Mouse (Mus musculus) cerebellum, adult 11-12 months (tissue): ENCODE measurements around the gene Phldb3.
A peak's percentile ranks its signal among the peaks of the same experiment; 100 is the strongest.

Source experiments
- DNase-seq: peaks from one replicate; pipeline ENCODE4 v3.0.0; 2022

The Phldb3 gene

GRCm38 (mm10) chr7:24637046-24637445 lies 26.5 kb downstream of the Phldb3 start:
- DNase-seq, result no peak

GRCm38 (mm10) chr7:24638026-24638856 lies 27.7 kb downstream of the Phldb3 start:
- DNase-seq, result no peak

DNA sequence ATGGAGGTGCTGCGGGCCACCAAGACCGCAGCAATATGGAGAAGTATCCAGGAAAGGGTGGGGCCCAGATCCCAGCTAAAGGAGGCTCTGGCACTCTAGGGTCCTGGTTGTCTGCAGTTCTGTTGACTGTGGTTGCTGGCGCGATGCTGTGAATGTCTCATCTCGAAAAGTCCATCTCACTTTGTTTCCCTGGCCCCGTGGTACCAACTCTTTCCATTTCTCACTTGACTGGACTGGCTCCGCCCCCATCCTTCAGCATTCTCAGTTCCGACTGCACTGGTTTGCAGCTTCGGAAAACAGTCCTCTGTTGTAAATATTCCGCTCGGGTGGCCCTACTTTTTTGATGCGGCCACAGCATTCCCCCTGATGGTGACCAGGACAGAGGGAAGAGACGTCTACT lies 29.9 kb downstream of the Phldb3 start:
- no peak for DNase-seq

- no peak for DNase-seq
Observed at GRCm38 (mm10) chr7:24642491-24642890, 31.9 kb downstream of the Phldb3 start.

- DNase-seq, result no peak
Observed at GRCm38 (mm10) chr7:24644492-24644891, 33.9 kb downstream of the Phldb3 start.

DNA sequence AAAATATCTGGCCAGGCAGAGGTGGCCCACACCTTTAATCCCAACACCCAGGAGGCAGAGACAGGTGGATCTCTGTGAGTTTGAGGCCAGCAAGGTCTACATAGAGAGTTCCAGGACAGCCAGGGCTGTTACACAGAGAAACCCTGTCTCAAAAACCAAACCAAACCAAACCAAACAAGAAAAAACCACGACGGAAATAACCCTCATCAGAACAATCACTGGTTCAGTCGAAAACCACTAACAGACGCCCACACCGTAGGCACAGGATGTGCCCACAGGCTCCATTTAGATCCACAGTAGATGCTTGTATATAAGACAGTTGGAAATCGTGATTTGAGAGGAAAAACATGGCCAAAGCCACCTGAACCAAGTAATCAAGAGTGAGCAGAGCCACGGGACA lies 34.4 kb downstream of the Phldb3 start:
- DNase-seq, result no peak

GRCm38 (mm10) chr7:24646486-24646885 lies 35.9 kb downstream of the Phldb3 start:
- DNase-seq, result no peak

- no peak for DNase-seq
Observed at GRCm38 (mm10) chr7:24653681-24654080, 43.1 kb downstream of the Phldb3 start.

DNA sequence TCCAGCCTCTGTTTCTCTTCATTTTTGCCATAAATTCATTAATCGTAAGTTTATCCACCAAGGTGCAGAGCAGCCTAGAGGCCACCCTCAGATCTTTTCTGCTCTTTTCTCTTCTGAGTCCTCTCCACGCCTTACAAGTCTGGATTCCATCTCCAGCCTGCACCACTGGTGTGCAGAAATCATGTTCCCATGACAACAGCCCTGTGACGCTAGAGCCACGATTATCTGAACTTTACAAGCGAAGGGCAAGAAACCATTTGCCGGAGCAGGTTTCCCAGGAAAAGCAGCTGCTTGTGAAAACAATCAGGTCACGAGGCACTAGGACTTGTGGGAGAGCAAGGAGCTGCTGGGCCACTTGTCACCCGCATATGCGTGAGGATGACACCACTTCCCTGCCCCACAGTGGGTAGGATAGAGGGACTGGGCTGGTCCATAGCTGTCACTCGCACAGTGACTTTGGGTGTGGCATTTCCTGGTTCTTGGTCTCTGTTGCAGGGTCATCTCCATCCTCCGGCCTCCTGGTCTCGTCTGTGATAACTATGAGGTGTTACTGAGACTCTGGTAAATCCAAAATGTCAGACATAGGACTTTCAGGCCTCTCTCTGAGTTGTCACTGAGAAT lies 49.3 kb downstream of the Phldb3 start:
- no peak for DNase-seq

DNA sequence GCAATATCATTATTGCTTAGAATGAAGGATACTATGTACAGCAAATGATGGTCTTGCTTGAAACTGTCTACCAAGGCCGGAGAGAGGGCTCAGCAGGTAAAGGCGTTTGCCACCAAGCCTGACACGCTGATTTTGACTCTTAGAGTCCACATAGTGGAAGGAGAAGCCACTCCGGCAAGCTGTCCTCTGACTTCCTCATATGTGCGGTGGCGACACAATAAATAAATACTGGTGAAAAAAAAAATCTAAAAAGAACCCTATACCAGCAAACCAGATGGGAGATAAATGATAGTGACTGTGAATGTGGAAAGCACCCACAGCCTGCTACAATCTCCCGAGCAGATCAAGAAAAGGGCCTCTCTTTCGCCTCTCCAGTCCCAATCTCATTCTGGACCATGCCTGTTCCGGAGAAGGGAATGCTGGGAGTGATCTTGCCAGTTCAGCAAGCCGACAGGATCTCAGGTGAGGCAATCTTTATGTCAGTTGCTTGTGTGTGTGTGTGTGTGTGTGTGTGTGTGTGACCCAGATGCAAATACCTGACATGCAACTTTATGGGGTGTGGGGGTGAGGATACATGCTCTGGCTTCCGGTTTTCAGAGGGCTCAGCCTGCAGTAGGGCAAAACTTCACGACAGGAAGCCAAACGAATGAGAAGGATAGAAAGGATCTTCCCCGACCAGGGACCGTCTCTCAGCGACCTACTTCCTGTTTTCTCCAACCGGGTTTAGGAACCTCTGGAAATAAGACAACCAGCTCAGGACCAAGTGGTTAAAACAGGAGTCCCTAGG lies 50.7 kb downstream of the Phldb3 start:
- DNase-seq, result no peak

DNA sequence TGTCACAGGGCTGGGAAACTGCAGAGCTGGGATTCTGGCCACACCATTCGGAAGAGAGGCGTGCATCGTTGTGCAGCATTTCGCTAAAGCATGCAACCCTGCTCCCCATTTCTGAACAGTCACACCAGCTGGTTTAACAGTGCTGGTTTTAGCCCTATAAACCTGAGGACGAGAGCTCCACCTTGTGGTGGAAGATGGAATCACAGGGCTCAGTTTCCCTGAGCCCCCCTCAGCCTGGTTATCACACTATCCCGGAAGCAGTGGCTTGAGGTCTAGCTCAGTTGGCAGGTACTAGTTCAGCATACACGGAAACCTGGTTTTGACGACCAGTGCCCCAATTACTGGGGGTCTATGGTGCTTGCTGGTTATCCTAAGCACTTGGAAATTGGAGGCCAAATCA lies 52.0 kb downstream of the Phldb3 start:
- DNase-seq, result peak; percentile 10

DNA sequence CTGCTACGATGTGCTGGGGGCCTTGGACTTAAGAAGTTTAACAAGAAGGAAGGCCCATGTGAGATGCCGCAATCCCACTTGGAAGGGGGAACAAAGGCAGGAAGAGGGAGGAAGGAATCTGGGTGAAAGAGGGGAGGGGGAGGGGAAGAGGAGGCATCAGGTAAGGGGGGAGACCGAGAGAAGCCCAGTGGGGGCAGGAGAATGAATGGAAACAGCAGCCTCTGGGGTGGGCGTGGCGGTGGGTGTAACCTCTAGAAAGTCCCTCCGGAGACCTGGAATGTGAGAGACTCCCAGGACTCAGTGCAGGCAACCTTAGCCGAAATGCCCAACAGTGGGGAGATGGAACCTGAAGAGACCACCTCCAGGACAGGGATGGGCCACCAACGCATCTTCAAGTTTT lies 53.7 kb downstream of the Phldb3 start:
- DNase-seq, result no peak

DNA sequence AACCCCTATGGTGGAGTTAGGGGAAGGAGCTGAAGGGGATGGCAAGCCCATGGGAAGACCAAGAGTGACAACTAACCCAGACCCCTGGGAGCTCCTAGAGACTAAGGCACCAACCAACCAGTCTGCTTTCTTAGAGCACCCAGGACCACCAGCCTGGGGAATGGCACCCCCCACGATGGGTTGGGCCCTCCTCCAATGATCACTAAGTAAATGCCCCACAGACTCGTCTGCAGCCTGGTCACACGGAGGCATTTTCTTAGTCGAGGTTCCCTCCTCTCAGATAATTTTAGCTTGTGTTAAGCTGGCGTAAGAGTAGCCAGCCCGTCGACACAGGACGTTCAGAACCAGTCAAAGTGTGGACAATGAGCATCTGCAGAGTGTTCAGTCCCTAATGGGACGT lies 54.4 kb downstream of the Phldb3 start:
- no peak for DNase-seq

DNA sequence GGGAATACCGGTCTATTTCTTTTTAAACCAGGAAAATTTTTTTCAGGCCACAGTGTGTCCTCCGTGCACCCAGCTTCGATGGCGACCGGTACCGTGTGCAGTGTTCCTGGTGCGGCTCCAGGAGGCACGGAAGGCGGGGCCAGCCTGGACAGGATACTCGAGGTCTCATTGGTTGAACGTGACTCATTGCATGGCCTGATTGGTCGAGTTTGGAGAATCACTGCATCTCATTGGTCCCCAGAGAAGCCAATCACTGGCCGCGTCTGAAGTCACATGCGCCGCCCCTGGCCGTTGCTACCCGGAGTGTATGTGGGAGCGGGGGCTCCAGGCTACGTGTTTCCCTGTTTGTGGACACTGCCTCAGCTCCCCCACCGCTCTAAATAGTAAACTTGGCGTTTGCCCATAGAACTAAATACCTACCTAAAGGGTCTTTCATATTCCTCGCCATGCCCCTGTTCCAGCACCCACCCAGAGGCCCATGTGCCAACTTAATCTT lies 61.4 kb downstream of the Phldb3 start:
- DNase-seq, result no peak

GRCm38 (mm10) chr7:24676575-24676974 lies 66.0 kb downstream of the Phldb3 start, which contains the start of gene Tex101:
Gene Tex101, minus strand, starts transcription at chr7:24676675.
- DNase-seq, result no peak
